Mouse (Mus musculus) frontal cortex, postnatal 14 days (tissue): ENCODE results near the gene Phlpp1.
"Not testable (repeated sequence)": the region's sequence is repeated elsewhere in the genome, so short reads cannot be mapped to it uniquely, and the experiment has no call there.

Experiments
- DNase-seq, 2 experiments: peaks; one replicate each; pipeline ENCODE4 v3.0.0; 2022; ENCODE audit warnings: low spot score in 2 of 2

Gene Phlpp1

GRCm38 (mm10) chr1:106243371-106243770, 71.8 kb downstream of the Phlpp1 start:
- DNase-seq: no peak

GRCm38 (mm10) chr1:106244245-106244644, 72.7 kb downstream of the Phlpp1 start:
- no peak for DNase-seq

- no peak for DNase-seq
Measured at GRCm38 (mm10) chr1:106254047-106254446, 82.5 kb downstream of the Phlpp1 start.

- DNase-seq: no peak
Measured at GRCm38 (mm10) chr1:106257176-106257575, 85.6 kb downstream of the Phlpp1 start.

GRCm38 (mm10) chr1:106268028-106268799, 96.7 kb downstream of the Phlpp1 start:
- DNase-seq: no peak

- DNase-seq: no peak
Measured at GRCm38 (mm10) chr1:106269337-106269736, 97.8 kb downstream of the Phlpp1 start.

GRCm38 (mm10) chr1:106272916-106273315, 101.4 kb downstream of the Phlpp1 start:
- DNase-seq: no peak

GRCm38 (mm10) chr1:106273801-106274200, 102.2 kb downstream of the Phlpp1 start:
- DNase-seq: no peak

- no peak for DNase-seq
Measured at GRCm38 (mm10) chr1:106274561-106275001, 103.0 kb downstream of the Phlpp1 start.

- DNase-seq: no peak
Measured at GRCm38 (mm10) chr1:106275142-106275541, 103.6 kb downstream of the Phlpp1 start.

- no peak for DNase-seq
Measured at GRCm38 (mm10) chr1:106275731-106276130, 104.2 kb downstream of the Phlpp1 start.

GRCm38 (mm10) chr1:106276824-106277223, 105.3 kb downstream of the Phlpp1 start:
- DNase-seq: no peak

GRCm38 (mm10) chr1:106277286-106277685, 105.7 kb downstream of the Phlpp1 start:
- no peak for DNase-seq

- DNase-seq: no peak
Measured at GRCm38 (mm10) chr1:106278552-106279060, 107.1 kb downstream of the Phlpp1 start.

- DNase-seq: no peak
Measured at GRCm38 (mm10) chr1:106279404-106280123, 108.0 kb downstream of the Phlpp1 start.

GRCm38 (mm10) chr1:106280171-106280913, 108.8 kb downstream of the Phlpp1 start:
- DNase-seq: no peak

GRCm38 (mm10) chr1:106286815-106287214, 115.3 kb downstream of the Phlpp1 start:
- DNase-seq: no peak

GRCm38 (mm10) chr1:106289065-106289464, 117.5 kb downstream of the Phlpp1 start:
- no peak for DNase-seq

GRCm38 (mm10) chr1:106289580-106289979, 118.0 kb downstream of the Phlpp1 start:
- DNase-seq: no peak

- DNase-seq: no peak
Measured at GRCm38 (mm10) chr1:106309394-106310039, 138.0 kb downstream of the Phlpp1 start.

GRCm38 (mm10) chr1:106310285-106310684, 138.7 kb downstream of the Phlpp1 start:
- DNase-seq: no peak

- not testable (repeated sequence) for DNase-seq
Measured at GRCm38 (mm10) chr1:106311830-106312229, 140.3 kb downstream of the Phlpp1 start.
